Mouse (Mus musculus): ENCODE data around the gene Lemd1. TPM values are rescaled to one million over a fixed set of nuclear protein-coding genes. Genes with fewer than 3 reads are reported as not detected.
A peak's percentile ranks its signal among the peaks of the same experiment; 100 is the strongest.

Lemd1 gene
- total RNA-seq, 2 experiments from 2014 or later, result not detected

DNA sequence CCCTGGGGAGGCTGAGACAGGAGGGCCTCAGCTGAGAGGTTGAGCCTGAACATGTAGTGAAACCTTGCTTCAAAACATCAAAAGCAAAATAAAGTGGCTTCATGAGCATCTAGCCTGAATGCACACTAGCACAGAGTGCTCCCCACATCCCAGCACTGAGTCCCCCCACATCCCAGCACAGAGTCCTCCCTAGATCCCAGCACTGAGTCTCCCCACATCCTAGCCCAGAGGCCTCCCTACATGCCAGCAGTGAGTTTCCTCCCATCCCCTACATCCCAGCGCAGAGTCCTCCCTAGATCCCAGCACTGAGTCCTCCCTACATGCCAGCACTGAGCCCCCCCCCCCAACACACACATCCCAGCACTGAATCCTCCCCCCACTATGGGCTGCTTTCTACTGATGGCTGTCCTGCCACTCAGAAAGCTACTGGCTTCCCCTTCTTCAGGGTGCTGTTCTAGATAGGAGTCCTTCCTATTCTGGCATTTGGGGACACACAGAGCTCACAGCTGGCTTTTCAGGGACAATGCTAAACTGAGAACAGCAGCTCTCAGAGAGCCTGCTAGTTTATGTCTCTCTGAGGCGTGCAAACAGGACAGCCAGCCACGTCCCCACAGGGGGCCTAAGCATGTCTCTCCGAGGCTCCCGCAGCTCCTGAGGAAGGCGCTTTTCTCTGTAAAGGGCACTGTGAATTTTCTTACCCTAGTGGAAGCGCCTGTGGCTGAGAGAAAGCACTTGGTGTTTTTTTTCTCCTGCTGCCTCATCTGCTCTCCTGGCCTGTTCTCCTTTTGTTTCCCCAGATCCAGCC is 40.4 kb downstream of the Lemd1 start:
- no peak for DNase-seq
- intact Hi-C loops (cut with DNase I; ENCODE audit: low total_unique reads), result loop anchor here (5.0 kb wide), 1 partner anchor 109 kb away; no protein-coding TSS in a partner anchor

DNA sequence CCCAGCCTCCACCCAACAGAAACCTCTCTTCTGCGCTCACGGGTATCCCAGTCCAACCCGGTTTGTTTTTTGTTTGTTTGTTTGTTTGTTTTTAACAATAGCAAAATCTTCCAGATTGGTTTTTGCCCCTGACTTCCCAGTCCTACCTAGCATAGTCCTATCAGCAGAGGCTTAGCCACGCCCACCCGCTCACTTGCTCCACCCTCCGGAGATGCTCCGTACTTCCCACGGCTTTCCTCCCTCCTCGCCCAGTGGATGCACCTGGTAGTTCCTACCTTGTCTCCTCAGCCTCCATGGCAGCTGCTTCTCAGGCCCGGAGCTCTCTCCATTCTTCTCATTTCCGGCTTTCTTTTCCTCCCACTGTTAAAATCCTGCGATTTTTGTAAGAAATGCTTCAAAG is 42.3 kb downstream of the Lemd1 start:
- peak; percentile 23 for DNase-seq
- intact Hi-C loops (cut with DNase I; ENCODE audit: low total_unique reads), result loop anchor here (5.0 kb wide), 1 partner anchor 111 kb away; no protein-coding TSS in a partner anchor

DNA sequence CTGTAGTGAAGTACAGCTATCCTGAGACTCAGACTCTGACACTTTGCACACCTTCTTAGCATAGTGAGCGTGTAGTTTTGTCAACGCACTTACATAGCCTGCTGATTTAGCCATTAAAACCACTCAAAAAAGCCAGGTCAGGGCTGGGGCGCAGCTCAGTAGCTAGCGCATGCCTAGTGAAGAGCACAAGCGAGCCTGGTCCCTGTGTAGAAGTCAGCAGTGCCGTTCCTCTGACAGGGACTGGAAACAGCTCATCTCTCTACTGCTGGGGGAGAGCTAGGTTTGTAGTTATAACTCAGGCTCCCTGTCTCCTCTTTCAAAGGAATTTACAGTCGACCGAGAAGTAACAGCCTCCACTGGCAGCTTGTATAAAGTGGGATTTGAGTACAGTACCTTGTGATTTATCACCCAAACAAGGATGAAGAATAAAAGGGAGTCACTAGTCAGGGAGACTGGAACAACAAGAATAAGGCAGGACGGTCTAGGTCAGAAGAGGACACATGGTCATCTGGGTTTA is 43.6 kb downstream of the Lemd1 start:
- intact Hi-C loops (cut with DNase I; ENCODE audit: low total_unique reads), result loop anchor here (5.0 kb wide), 1 partner anchor 113 kb away; no protein-coding TSS in a partner anchor
- DNase-seq, result no peak

DNA sequence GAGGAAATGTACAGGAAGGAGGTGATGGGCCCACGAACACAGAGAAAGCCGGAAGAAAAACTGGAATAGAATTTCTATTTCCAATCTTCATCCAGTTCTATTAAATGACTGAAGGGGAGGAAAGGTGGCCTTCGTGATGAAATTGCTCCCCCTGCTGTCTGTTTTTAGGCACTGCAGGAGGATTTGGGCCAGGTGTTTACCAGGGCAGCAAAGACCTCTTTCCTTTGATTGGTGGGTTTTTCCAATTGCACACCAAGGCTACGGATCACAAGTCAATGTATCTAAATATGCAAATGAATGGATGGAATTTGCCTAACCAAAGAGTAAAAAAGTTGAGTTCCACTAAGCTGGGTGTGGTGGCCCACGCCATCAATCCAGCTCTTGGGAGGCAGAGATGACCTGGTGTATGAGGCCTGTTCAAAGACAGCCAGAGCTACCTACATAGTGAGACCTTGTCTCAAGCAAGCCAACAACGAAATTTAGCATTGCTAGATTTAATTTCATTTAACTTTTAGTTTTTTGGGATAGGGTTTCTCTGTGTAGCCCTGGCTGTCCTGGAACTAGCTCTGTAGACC is 46.4 kb downstream of the Lemd1 start:
- DNase-seq, result peak; percentile 44
- intact Hi-C loops (cut with DNase I; ENCODE audit: low total_unique reads), result loop anchor here (2.0 kb wide), 1 partner anchor 81 kb away; no protein-coding TSS in a partner anchor

DNA sequence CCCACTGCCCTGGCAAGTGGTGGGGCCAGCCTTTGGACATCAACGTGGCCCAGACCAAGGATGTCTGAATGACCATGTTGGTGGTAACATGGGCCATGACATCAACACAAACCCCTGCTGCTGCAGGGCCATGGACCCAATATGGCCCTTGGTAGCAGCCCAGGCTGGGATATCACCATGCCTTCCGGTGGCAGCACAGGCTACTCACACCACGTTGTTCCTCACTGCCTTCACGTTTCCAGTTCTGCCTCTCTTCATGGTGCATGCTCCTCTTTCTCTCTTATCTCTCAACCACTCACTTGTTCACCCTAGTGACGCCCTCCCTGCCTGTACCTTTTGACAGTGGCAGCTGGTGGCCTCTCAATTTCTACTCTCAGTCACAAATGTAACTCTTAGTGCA is 53.8 kb downstream of the Lemd1 start:
- intact Hi-C loops (cut with DNase I; ENCODE audit: low total_unique reads), result no loop called here
- no peak for DNase-seq

DNA sequence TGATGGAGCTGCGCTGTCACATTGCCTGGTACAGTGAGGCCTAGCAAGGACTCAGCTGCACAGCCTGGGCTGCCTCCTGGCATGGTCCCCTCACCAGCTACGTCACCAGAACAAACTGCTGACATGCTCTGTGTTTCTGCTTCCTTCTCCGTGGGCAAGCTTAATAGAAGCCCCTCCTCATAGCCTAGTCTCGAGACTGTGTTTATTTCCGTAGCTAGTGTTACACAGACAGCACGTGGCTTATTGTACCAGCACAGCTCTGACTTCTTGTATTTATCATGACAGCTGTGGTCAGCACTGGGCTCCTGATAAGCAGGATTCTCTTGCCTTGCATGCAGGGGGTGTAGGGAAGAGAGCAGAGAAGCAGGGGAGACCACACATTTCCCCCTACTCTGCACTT is 54.9 kb downstream of the Lemd1 start:
- intact Hi-C loops (cut with DNase I; ENCODE audit: low total_unique reads), result no loop called here
- no peak for DNase-seq

DNA sequence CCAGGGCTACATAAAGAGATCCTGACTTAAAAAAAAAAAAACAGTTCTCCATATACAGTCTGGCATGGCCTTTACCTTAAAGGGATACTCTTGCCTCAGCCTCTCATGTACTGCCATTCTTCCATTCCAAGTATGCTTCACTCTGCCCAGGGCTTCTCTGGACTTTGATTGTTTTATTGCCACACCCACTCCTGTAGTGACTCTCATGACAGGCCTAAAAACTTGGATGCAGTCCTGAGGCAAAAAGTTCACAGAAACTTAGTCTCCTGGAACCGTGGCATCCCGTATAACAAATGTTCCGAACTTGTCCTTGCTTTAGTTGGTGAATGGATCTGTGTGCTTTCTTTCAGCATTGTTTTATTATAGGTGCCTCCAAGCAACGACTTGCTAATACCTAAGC is 55.4 kb downstream of the Lemd1 start:
- no peak for DNase-seq
- intact Hi-C loops (cut with DNase I; ENCODE audit: low total_unique reads), result no loop called here

DNA sequence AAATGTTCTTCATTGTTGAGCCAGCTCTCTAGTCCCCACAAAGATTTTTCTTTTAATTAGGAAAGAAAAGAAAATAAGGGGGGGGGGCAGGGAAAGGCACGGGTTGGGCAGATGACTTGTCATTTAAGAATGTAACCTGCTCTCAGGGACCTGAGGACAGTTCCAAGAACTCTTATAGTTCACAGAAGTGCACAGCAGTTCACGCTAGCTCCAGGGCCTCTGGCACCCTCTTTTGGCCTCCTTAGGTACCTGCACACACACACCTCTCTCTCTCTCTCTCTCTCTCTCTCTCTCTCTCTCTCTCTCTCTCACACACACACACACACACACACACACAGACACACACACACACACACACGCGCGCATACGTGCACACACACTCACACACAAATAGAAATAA is 63.2 kb downstream of the Lemd1 start:
- DNase-seq, result no peak
- intact Hi-C loops (cut with DNase I; ENCODE audit: low total_unique reads), result no loop called here

DNA sequence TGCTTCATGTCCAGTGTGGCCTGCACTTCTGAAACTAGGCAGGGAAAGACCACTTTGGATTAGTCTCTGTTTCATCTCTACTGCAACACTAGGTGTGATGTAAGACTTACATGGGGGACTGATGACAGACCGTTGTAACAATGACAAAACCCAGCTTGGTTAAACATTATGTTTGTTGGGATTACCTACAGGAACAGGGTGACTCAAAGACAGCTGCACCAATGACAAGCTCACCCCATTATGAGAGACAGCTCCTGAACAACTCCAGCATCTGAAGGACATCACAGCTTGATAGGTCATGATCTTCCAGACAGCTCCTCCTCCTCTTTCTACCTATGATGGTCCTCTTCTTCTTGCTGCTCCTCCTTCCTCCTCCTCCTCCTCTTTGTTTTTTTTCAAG is 69.1 kb downstream of the Lemd1 start:
- DNase-seq, result no peak
- intact Hi-C loops (cut with DNase I; ENCODE audit: low total_unique reads), result no loop called here

DNA sequence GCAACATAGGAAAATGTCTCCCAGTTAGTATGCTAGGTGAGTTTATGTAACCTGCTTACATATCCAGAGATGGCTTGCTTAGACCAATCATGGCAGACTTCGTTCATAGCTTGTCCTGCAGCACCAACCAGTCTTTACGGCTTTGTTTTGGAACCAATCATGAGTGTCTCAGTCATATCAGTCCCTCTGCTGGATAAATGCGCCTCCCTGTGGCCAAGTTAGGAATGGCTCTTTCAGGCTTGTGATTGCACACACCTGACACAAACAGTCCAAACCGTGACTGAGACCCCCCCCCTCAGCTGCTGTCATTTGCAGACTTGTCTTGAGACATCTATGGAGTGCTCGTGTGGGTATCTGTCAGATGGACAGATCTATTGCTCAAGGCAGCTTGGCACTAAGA is 69.8 kb downstream of the Lemd1 start:
- intact Hi-C loops (cut with DNase I; ENCODE audit: low total_unique reads), result no loop called here
- DNase-seq, result no peak

DNA sequence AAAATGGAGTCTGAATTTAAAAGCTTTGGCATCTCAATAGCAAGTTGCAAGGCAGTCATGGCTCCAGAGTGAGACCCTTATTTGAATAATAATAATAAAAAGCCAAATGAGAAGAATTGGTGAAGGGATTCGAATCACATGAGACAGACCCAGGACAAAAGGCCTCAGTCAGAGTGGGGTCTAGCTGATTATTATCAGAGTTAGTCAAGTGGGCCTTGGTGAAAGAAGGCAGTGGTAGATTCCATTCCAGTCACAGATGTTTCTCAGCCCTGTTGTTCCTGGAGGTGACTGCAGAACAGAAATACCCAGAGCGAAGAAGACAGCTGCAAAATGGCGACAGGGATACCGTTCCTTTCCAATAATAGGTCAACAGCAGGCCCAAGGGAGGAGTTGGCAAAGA is 72.4 kb downstream of the Lemd1 start:
- intact Hi-C loops (cut with DNase I; ENCODE audit: low total_unique reads), result no loop called here
- no peak for DNase-seq

DNA sequence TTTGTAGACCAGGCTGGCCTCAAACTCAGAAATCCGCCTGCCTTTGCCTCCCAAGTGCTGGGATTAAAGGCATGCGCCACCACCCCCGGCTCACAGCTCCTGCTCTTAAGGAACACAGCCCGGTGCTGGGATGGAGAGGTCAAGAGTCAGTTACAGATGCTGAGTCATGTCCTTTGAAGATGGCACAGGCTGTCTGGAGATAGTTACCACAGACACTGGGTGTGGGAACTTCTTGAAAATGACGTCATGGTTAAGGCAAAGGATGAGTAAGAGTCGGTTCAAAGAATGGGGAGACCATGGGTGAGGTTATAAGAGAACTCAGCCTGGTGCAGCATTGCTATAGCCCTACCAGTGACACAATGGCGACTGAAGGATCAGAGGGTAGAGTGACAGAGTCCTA is 73.3 kb downstream of the Lemd1 start:
- intact Hi-C loops (cut with DNase I; ENCODE audit: low total_unique reads), result no loop called here
- no peak for DNase-seq

DNA sequence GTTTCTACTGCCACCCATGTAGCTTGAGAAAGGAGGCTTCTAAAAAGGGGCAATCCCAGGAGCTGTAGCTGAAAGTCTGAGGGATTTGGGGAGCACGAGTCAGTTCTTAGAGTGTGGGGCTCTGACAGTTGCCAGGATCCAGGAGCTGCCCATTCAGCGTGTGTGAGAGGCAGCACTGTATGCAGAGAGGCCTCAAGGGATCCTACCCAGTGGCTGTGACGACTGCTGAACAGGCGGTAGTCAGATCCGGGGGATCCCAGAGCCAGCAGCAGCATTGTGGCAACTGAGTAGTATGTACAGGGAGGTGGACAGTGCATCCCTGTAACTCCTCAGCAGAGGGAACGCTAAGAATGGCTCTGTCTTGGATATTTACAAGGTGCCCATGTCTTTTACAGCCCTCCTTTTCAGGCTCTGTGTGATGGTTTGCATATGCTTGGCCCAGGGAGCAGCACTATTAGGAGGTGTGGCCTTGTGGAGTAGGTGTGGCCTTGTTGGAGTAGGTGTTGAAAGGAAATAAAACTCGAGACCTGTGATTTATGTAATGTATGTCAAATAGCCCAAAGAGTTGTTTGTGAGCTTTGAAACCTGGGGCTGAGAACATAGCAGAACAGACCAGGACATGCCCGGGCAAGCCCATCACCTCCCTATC is 74.1 kb downstream of the Lemd1 start:
- intact Hi-C loops (cut with DNase I; ENCODE audit: low total_unique reads), result no loop called here
- no peak for DNase-seq

DNA sequence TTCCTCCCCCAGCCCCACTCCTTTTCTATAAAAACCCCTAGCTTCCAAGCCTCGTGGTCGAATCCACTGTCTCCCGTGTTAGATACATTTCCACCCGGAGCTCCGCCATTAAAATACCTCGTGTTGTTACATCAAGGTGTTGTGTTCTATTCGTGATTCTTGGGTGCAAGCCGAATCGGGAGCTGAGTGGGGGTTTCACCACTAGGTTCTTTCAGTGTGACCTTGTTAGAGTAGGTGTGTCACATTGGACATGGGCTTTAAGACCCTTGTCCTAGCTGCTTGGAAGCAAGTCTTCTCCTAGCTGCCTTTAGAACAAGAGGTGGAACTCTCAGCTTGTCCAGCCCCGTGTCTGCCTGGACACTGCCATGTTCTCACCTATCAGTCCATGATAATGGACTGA is 74.7 kb downstream of the Lemd1 start:
- intact Hi-C loops (cut with DNase I; ENCODE audit: low total_unique reads), result no loop called here
- DNase-seq, result no peak

DNA sequence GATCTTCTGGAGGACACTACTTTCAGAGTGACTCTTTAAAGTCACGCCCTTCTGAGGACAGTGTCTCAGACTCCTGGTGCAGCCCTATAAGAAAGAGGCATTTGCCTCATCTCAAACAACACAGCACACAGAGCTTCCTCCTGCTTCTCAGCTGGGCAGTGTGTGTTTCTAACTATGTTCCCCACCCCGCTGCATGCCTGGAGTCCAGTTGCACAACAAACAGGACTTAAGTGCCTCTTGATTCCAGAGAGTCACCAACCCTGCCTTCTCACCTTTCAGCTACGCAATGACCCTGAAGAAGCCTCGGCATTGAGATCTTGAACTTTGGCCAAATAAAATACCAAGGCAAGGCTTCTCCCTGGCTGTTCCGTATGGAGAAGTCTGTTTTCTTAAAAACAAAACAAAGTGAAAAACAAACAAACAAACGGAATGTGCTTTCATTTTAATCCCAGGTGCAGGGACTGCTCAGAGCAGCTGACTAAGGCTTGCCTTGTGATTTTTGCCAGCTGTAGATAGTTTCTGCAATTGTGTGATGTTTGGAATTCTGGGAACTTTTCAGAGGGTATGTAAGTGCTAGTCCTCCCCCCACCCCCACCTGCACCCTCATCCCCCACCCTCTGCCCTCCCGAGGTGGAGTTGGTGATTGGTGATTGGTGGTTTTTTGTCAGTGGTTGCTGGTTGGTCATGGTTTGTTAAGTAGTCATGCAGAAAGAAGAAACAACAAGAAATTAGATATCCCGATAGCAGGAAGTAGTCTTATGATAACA is 75.7 kb downstream of the Lemd1 start:
- no peak for DNase-seq
- intact Hi-C loops (cut with DNase I; ENCODE audit: low total_unique reads), result no loop called here

DNA sequence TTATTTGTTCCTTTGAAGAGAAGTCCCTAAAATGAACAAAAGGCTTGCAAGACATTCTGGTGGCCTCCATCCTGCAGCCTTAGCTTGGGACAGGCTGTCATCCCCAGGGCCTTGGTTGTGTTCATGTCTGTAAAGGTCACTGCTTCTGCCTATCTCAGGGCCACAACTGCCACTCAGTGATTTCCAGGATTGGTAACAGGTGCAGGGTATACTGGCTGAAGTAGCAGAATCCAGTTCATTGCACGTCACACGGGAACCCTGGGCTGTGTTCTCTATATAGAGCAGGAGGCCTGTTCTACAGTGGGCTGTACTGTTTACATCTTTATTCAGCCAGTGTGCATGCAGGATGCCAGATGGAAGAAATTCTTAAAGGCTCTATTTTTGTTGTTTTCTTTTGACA is 76.7 kb downstream of the Lemd1 start:
- no peak for DNase-seq
- intact Hi-C loops (cut with DNase I; ENCODE audit: low total_unique reads), result no loop called here

DNA sequence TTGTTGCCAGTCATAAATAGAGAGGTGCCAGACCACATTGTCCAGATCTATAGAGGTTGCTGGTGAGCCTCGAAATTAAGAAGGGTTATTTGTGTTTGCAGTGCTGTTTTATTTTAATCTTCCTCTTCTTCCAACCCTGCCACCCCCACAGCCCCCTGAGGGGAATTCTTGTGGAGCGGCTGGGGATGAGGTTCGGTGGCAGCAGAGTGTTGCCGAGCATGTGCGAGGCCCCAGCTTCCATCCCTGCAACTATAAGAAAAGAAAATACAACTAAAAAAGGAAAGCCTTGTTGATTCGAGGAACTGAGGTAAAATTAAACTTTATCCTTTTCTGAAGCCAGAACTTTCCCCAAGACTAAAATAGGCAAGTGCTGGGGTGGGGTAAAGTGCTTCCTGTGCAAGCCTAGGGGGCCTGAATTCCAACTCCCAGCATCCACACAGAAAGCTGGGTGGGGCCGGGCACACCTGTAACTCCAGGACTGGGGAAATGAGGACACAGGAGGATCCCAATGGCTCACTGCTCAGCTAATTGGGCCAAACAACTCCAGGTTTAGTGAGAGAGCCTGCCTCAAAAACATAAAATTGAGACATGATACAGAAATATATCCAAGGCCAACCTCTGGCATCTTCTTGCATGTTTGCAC is 77.3 kb downstream of the Lemd1 start:
- DNase-seq, result no peak
- intact Hi-C loops (cut with DNase I; ENCODE audit: low total_unique reads), result no loop called here

DNA sequence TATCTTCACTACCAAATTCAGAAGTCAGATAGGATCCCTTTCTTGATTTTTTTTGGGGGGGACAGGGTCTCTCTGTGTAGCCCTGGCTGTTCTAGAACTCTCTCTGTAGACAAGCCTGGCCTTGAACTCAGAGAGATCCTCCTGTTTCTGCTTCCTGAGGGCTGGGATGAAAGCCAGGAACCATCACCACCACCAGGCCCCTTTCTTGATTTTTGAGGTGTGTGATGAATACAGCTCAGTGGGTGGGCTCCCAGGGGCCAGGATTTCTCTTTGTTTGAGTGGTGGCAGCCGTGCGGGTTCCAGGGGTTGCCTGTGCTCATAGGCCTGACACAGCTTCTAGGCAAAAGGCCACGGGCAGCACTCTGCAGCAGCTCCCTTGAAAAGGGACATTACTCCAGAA is 80.0 kb downstream of the Lemd1 start:
- intact Hi-C loops (cut with DNase I; ENCODE audit: low total_unique reads), result no loop called here
- no peak for DNase-seq

DNA sequence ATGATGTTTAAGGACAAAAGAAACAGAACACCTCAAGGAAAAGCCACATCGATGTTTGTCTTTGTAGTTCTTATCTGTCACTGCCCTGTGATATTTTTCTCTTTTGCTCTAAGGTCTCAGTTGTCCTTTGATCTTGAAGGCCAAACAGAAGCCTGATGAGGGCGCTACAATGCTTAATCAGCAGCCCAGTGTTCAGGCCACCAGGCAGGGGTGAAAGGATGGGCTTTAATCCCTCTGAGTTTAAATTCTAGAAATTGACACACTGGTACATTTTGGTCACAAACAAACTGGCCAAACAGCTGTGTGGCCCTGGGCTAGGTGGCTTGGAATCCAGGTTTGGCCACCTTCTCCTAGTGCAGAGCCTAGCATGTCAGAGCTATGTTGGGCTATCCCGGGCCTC is 85.5 kb downstream of the Lemd1 start:
- no peak for DNase-seq
- intact Hi-C loops (cut with DNase I; ENCODE audit: low total_unique reads), result no loop called here

All from gastrocnemius, postnatal 14 days (tissue).